Comparison of ENCODE assay signal across 10 mouse cellular contexts in the genomic region with DNA sequence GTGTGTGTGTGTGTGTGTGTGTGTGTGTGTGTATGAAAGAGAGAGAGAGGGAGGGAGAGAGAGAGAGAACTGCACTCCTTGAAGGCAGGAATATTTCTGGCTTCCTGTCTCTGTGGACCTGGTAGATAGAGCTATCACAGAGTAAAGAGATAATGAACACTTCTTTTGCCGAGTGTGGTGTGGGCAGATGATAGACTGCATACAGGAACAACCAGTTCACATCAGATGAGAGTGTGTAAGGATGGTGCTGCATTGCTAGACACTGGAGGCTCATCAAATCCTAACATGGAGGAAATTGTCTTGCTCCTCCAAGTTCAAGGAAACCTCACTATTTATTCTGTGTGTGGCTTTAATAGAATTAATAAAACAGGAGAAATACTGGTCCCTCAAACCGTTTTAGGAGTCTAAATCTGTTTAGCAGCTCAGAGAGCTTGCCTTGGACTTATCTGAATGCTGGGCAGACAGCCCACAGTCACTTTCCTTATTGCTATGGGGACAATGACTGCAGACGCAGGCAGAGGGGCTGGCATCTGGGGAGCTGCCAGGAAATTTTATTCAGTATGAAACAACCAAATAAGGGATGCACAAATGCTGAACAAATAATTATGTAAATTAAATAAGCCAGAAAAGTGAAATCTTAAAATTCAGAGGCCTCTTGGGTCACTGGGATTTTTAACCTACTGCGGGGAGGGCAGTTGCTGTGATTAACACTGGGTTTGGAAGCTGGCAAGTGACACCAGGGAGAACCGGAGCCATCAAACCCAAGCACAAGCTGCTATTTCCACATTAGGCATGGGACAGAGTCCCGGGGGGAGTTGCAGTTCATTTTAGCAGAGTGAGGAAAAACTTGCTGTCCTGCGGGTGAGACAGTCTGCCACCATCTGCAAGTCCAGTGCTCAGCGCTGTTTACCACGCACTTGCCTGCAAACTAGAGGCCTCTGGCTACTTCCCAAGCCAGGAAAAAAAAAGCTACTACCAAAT. TPM values are rescaled to one million over a fixed set of nuclear protein-coding genes. Genes with fewer than 3 reads are reported as not detected.
DNase-seq lines count a peak whose midpoint lies in the region; ATAC-seq and TF ChIP-seq lines count a peak whose summit lies in the region.
"Had no signal": no experiment of that assay in that cellular context is flagged by ENCODE, and none has a peak within 500 bp of the region (broad histone marks: within the 10 kb centered on the region; RNA-seq: fewer than 3 reads in every experiment).

No protein-coding gene starts in this region.

- TF ChIP-seq POLR2A in cerebellum, adult 2 months (IDR thresholded peaks at IDR 0.05; ENCODE audit: borderline replicate concordance, insufficient read depth, low read length), result no peak

- no peak overlapping the region for H3K9ac ChIP-seq in heart, embryonic 11.5 days (ENCODE audit: low read depth, low read length)
- H3K9ac ChIP-seq in liver, embryonic 11.5 days (ENCODE audit: low read depth, low read length), result no peak overlapping the region
- H3K9ac ChIP-seq: limb, embryonic 13.5 days had no signal

- no peaks in the 10 kb centered on the region for H3K9me3 ChIP-seq in heart, embryonic 11.5 days (replicated peaks; ENCODE audit: control insufficient read depth, low read length)
- H3K9me3 ChIP-seq in liver, embryonic 11.5 days (ENCODE audit: control insufficient read depth, low read length), result no peaks in the 10 kb centered on the region
- H3K9me3 ChIP-seq: limb, embryonic 13.5 days had no signal

- no peak for ATAC-seq in heart, embryonic 11.5 days (replicated peaks; ENCODE audit: insufficient number of reproducible peaks, low FRiP score, low TSS enrichment)
- no peak for ATAC-seq in inflammation-experienced regulatory T-cells, adult 6 months
- no peak for ATAC-seq in liver, embryonic 11.5 days (replicated peaks; ENCODE audit: low FRiP score)

- TF ChIP-seq CTCF in cerebellum, adult 2 months (IDR thresholded peaks at IDR 0.05; ENCODE audit: borderline replicate concordance, insufficient read depth, low read depth, low read length), result no peak

- 8% methylated on average over 9 of the region's 9 CpGs for WGBS in cerebellum, adult 2 months
- WGBS in heart, embryonic 11.5 days (ENCODE audit: insufficient replicate concordance), result 41% methylated on average over 9 of the region's 9 CpGs
- 58% methylated on average over 9 of the region's 9 CpGs for WGBS in liver, embryonic 11.5 days

- no peak overlapping the region for H3K27ac ChIP-seq in cerebellum, adult 2 months (ENCODE audit: insufficient read depth, low read length)
- H3K27ac ChIP-seq in heart, embryonic 11.5 days (ENCODE audit: low read depth, low read length), result peak overlapping the region; percentile 15; the same call in 1 of the 2 replicates
- no peak overlapping the region for H3K27ac ChIP-seq in liver, embryonic 11.5 days (ENCODE audit: low read depth, low read length)
- H3K27ac ChIP-seq: limb, embryonic 13.5 days had no signal

- H3K27me3 ChIP-seq in cerebellum, adult 2 months (ENCODE audit: control insufficient read depth, insufficient read depth, low read length), result no peaks in the 10 kb centered on the region
- H3K27me3 ChIP-seq in heart, embryonic 11.5 days (ENCODE audit: control insufficient read depth, insufficient read depth, low read length), result no peaks in the 10 kb centered on the region
- no peaks in the 10 kb centered on the region for H3K27me3 ChIP-seq in liver, embryonic 11.5 days (replicated peaks; ENCODE audit: control insufficient read depth, insufficient read depth, low read length)
- H3K27me3 ChIP-seq: CH12.LX; limb, embryonic 13.5 days had no signal

- no peaks in the 10 kb centered on the region for H3K36me3 ChIP-seq in heart, embryonic 11.5 days (ENCODE audit: control insufficient read depth, insufficient read depth, low read length)
- H3K36me3 ChIP-seq in liver, embryonic 11.5 days (ENCODE audit: control insufficient read depth, insufficient read depth, low read length), result no peaks in the 10 kb centered on the region
- H3K36me3 ChIP-seq: limb, embryonic 13.5 days had no signal

- no peak overlapping the region for H3K4me3 ChIP-seq in cerebellum, adult 2 months (replicated peaks; ENCODE audit: insufficient read depth, low read depth, low read length)
- H3K4me3 ChIP-seq in heart, embryonic 11.5 days (ENCODE audit: low read depth, low read length), result no peak overlapping the region
- H3K4me3 ChIP-seq in liver, embryonic 11.5 days (ENCODE audit: low read depth, low read length), result no peak overlapping the region
- H3K4me3 ChIP-seq: limb, embryonic 13.5 days had no signal

- intact Hi-C loops in heart, postnatal 25 days (cut with DNase I), result no loop called here
- intact Hi-C loops in left cerebral cortex, postnatal 10 days (cut with DNase I), result no loop called here

- no peak overlapping the region; the same call in 1 of the 2 replicates for H3K4me2 ChIP-seq in heart, embryonic 11.5 days
- no peak overlapping the region for H3K4me2 ChIP-seq in liver, embryonic 11.5 days
- H3K4me2 ChIP-seq: limb, embryonic 13.5 days had no signal

- no peaks in the 10 kb centered on the region; the same call in 1 of the 2 replicates for H3K4me1 ChIP-seq in cerebellum, adult 2 months (ENCODE audit: control insufficient read depth, insufficient read depth, low read length)
- H3K4me1 ChIP-seq in heart, embryonic 11.5 days (ENCODE audit: control insufficient read depth, insufficient read depth, low read length), result peaks cover 20% of the 10 kb centered on the region
- no peaks in the 10 kb centered on the region for H3K4me1 ChIP-seq in liver, embryonic 11.5 days (replicated peaks; ENCODE audit: control insufficient read depth, insufficient read depth, low read length)
- H3K4me1 ChIP-seq: limb, embryonic 13.5 days had no signal

- DNase-seq in heart, adult 11 months, result peak; percentile 91
- DNase-seq in heart, postnatal 25 days (ENCODE audit: low spot score), result no peak
- DNase-seq in cerebellum, adult 2 months, result peak; percentile 11 to 33
- peak; percentile 38 to 58 for DNase-seq in left cerebral cortex, postnatal 10 days (ENCODE audit: extremely low spot score in 1 of 2, low spot score in 2 of 2)
- peak; percentile 16 for DNase-seq in right cerebral cortex, postnatal 25 days
- no peak for DNase-seq in liver, embryonic 11.5 days (ENCODE audit: low spot score)

RNA-seq across cellular contexts. Expression of a gene that starts 43.5 kb away (rescaled TPM):
- total RNA-seq in heart, postnatal 25 days (2021), result 1 to 10 TPM; 2.7 TPM
- 8.6 and 9.3 TPM in 2 replicates for polyA plus RNA-seq in cerebellum, adult 2 months (2012; rRNA removed)
- 2.5 and 2.7 TPM in 2 replicates for polyA plus RNA-seq in heart, embryonic 11.5 days (2014; fragmentation: Nextera tagmentation; extraction: Ambion mirVana)
- total RNA-seq in left cerebral cortex, postnatal 10 days (2021), result 1 to 10 TPM; 8.0 to 9.4 TPM
- polyA plus RNA-seq in inflammation-experienced regulatory T-cells, adult 6 months (2017; shearing (Covaris generic)), result 1 to 10 TPM; 3.7 to 7.8 (median 6.4) TPM
- 8.3 and 9.4 TPM in 2 replicates for polyA plus RNA-seq in liver, embryonic 11.5 days (2014; fragmentation: Nextera tagmentation; extraction: Ambion mirVana)

Comparison
In these comparisons a context has a peak if more than half of its experiments do, and no peak if none do; other contexts are left out.
1. DNase-seq: peak in heart, adult 11 months (single experiment), cerebellum, adult 2 months (2 of 2), left cerebral cortex, postnatal 10 days (2 of 2) and right cerebral cortex, postnatal 25 days (single experiment); none in heart, postnatal 25 days (single experiment) and liver, embryonic 11.5 days (single experiment).